Mouse (Mus musculus): ENCODE results near the gene Nfix.

GRCm38 (mm10) chr8:84655336-84656190, 144.6 kb downstream of the Nfix start:
- TF ChIP-seq CTCF (conservative IDR thresholded peaks at IDR 0.05; ENCODE audit: insufficient read depth, insufficient read length, low read depth, low read length): no peak
- TF ChIP-seq POLR2A (IDR thresholded peaks at IDR 0.05; ENCODE audit: low read depth, low read length): no peak

Data from kidney, adult 2 months (tissue).